Mouse (Mus musculus) MEL (cell line): ENCODE data around the gene Oas3. TPM values are rescaled to one million over a fixed set of nuclear protein-coding genes. Genes with fewer than 3 reads are reported as not detected.

ENCODE experiments used
- DNase-seq: peaks from one replicate; pipeline ENCODE4 v3.0.0; 2011; ENCODE audit warnings: low read depth, low spot score
- H3K27ac ChIP-seq: 2 replicates; pipeline ENCODE4 v1.5.1; 2012; ENCODE audit warnings: low read depth, mild to moderate bottlenecking, control low read depth, low read length, moderate library complexity; ENCODE audit not compliant: control insufficient read depth
- H3K27me3 ChIP-seq, 2 experiments: fragments of 150-350 bp in 1 of 2; sonication (generic) in 1 of 2; 2 replicates each; pipeline ENCODE4 v1.6.1; 2012; ENCODE audit warnings: low read length in 2 of 2, mild to moderate bottlenecking in 2 of 2, improper control_type of control experiment in 1 of 2, moderate library complexity in 1 of 2; ENCODE audit not compliant: insufficient read depth in 2 of 2, control insufficient read depth in 1 of 2
- H3K36me3 ChIP-seq, 2 experiments: 2 replicates each; pipeline ENCODE4 v1.6.1; 2012 to 2014; ENCODE audit warnings: low read length in 2 of 2, improper control_type of control experiment in 1 of 2, inconsistent platforms in 1 of 2, mild to moderate bottlenecking in 1 of 2; ENCODE audit not compliant: insufficient read depth in 2 of 2, control insufficient read depth in 1 of 2
- H3K4me1 ChIP-seq, 2 experiments: fragments of 150-350 bp in 1 of 2; sonication (generic) in 1 of 2; 2 replicates each; pipeline ENCODE4 v1.6.1; 2012; ENCODE audit warnings: low read length in 2 of 2, improper control_type of control experiment in 1 of 2, mild to moderate bottlenecking in 1 of 2; ENCODE audit not compliant: insufficient read depth in 2 of 2, control insufficient read depth in 1 of 2
- H3K4me3 ChIP-seq, 2 experiments: fragments of 150-350 bp in 1 of 2; sonication (generic) in 1 of 2; 2 replicates each; pipeline ENCODE4 v1.5.1; 2012; ENCODE audit warnings: low read depth in 2 of 2, low read length in 2 of 2, mild to moderate bottlenecking in 2 of 2, moderate library complexity in 2 of 2, control low read depth in 1 of 2, improper control_type of control experiment in 1 of 2; ENCODE audit not compliant: control insufficient read depth in 1 of 2, insufficient read depth in 1 of 2
- H3K79me2 ChIP-seq: 2 replicates; pipeline ENCODE4 v1.6.1; 2012; ENCODE audit warnings: mild to moderate bottlenecking, low read length, moderate library complexity; ENCODE audit not compliant: control insufficient read depth, poor library complexity, insufficient read depth
- H3K9ac ChIP-seq: 2 replicates; pipeline ENCODE4 v1.6.1; 2012; ENCODE audit warnings: low read depth, mild to moderate bottlenecking, control low read depth, low read length, moderate library complexity; ENCODE audit not compliant: control insufficient read depth, poor library complexity, severe bottlenecking
- H3K9me3 ChIP-seq: fragments of 150-350 bp; sonication (generic); replicated peaks from 2 replicates; pipeline ENCODE4 v1.6.1; 2012; ENCODE audit warnings: mild to moderate bottlenecking, low read length, improper control_type of control experiment, moderate library complexity; ENCODE audit not compliant: insufficient read depth
- CHD1 ChIP-seq: IDR thresholded peaks from 2 replicates; pipeline ENCODE4 v1.6.1; 2012; ENCODE audit warnings: low read depth, mild to moderate bottlenecking, inconsistent platforms, low read length, improper control_type of control experiment
- E2F4 ChIP-seq: IDR thresholded peaks from 2 replicates; pipeline ENCODE4 v1.6.1; 2011; ENCODE audit warnings: low read depth, low read length, improper control_type of control experiment, borderline replicate concordance
- EP300 ChIP-seq, 2 experiments: IDR thresholded peaks; 2 replicates each; pipeline ENCODE4 v1.6.1; 2011; ENCODE audit warnings: improper control_type of control experiment in 2 of 2, low read length in 2 of 2, low read depth in 1 of 2, mild to moderate bottlenecking in 1 of 2
- HCFC1 ChIP-seq: IDR thresholded peaks from 2 replicates; pipeline ENCODE4 v1.6.1; 2012; ENCODE audit warnings: low read depth, mild to moderate bottlenecking, inconsistent platforms, low read length, improper control_type of control experiment, moderate library complexity
- MAZ ChIP-seq: IDR thresholded peaks from 2 replicates; pipeline ENCODE4 v1.6.1; 2012; ENCODE audit warnings: low read depth, mild to moderate bottlenecking, inconsistent platforms, low read length, improper control_type of control experiment
- POLR2A ChIP-seq, 2 experiments: IDR thresholded peaks; 2 replicates each; pipeline ENCODE4 v1.6.1; 2011 to 2012; ENCODE audit warnings: low read length in 2 of 2, mild to moderate bottlenecking in 2 of 2, control low read depth in 1 of 2, improper control_type of control experiment in 1 of 2, low read depth in 1 of 2, moderate library complexity in 1 of 2; ENCODE audit not compliant: control insufficient read depth in 1 of 2, insufficient read depth in 1 of 2, poor library complexity in 1 of 2
- POLR2AphosphoS2 ChIP-seq: IDR thresholded peaks from 2 replicates; pipeline ENCODE4 v1.6.1; 2011; ENCODE audit warnings: low read length, improper control_type of control experiment
- TAL1 ChIP-seq: IDR thresholded peaks from 2 replicates; pipeline ENCODE4 v1.6.1; 2012; ENCODE audit warnings: mild to moderate bottlenecking, inconsistent platforms, low read length, moderate library complexity, mixed read lengths
- TBP ChIP-seq: IDR thresholded peaks from 2 replicates; pipeline ENCODE4 v1.8.0; 2011; ENCODE audit warnings: low read depth, low read length, improper control_type of control experiment
- TCF12 ChIP-seq: IDR thresholded peaks from 2 replicates; pipeline ENCODE4 v1.6.1; 2014; ENCODE audit warnings: low read depth, mild to moderate bottlenecking, inconsistent platforms, low read length, improper control_type of control experiment, moderate library complexity
- polyA plus RNA-seq, 2 experiments: library from polyadenylated mRNA; stranded (reverse) in 1 of 2; unstranded in 1 of 2; fragments of >175 nt in 1 of 2; fragments of >200 nt in 1 of 2; gene quantifications; 2 replicates each; pipeline versions ENCODE4 v1.2.1 to v1.2.4; 2012; ENCODE audit warnings: low replicate concordance in 2 of 2, low read depth in 1 of 2; ENCODE audit not compliant: insufficient read length in 2 of 2, insufficient read depth in 1 of 2, missing spikeins in 1 of 2
- total RNA-seq: library from RNA; depleted of rRNA; stranded (reverse); fragments of 300-350 nt; gene quantifications from 2 replicates; pipeline ENCODE4 v1.2.3, GENCODE M21; 2012; rRNA removed

Gene Oas3
- total and polyA plus RNA-seq, 3 experiments, result 1.9 to 4.0 TPM; not detected in 1

DNA sequence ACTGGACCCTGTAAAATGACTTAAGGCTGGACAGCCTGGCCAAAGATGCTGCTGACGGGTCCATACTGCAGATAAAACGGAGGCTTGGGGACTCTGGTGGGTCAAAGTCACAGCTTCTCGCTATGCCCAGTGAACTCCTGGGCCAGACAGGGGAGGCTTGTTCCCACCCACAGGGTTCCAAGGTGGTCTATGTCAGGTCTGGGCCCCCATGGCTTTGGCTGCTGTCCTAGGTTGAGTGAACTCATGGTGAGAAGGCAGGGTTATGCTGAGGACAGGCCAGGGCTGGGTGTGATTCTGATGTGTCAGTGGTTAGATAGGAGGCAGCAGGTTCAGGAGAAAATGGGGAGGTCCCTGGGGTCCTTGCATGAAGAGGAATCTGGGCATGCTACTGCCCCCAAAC is 73.8 kb downstream of the Oas3 start:
- no peaks in the 10 kb centered on the region for H3K79me2 ChIP-seq
- DNase-seq, result no peak
- H3K27ac ChIP-seq, result no peak overlapping the region
- H3K4me3 ChIP-seq, result no peak overlapping the region
- H3K9me3 ChIP-seq, result no peaks in the 10 kb centered on the region
- no peaks in the 10 kb centered on the region for H3K4me1 ChIP-seq
- H3K36me3 ChIP-seq, result no peaks in the 10 kb centered on the region
- H3K9ac ChIP-seq, result no peak overlapping the region
- TF ChIP-seq TCF12 (no peak), E2F4 (no peak), CHD1 (no peak), POLR2AphosphoS2 (no peak), TAL1 (no peak), TBP (no peak), HCFC1 (no peak), MAZ (no peak), POLR2A (IDR thresholded peaks at IDR 0.05; ENCODE audit: control insufficient read depth in 1 of 2, insufficient read depth in 1 of 2, low read depth in 1 of 2, low read length in 2 of 2, poor library complexity in 1 of 2) (no peak), EP300 (IDR thresholded peaks at IDR 0.05; ENCODE audit: low read depth in 1 of 2, low read length in 2 of 2) (no peak)
- H3K27me3 ChIP-seq, result no peaks in the 10 kb centered on the region

Other genes with a start within 250 kb of the Oas3 start
- gene Tpcn1, start 189.0 kb downstream of the Oas3 start, total RNA-seq, result 11.0 and 11.3 TPM in 2 replicates
- gene Tpcn1, start 189.0 kb downstream of the Oas3 start, polyA plus RNA-seq, result 10 to 100 TPM in 1 of 2 experiments, not detected in 1; 43.2 TPM
- gene Iqcd, start 188.6 kb downstream of the Oas3 start, total RNA-seq, result 0.62 and 1.1 TPM in 2 replicates
- gene Iqcd, start 188.6 kb downstream of the Oas3 start, polyA plus RNA-seq, result 1 to 10 TPM in 1 of 2 experiments, not detected in 1; 2.2 TPM
- 14.0 and 18.1 TPM in 2 replicates for gene Rita1, start 165.1 kb downstream of the Oas3 start, total RNA-seq
- gene Rita1, start 165.1 kb downstream of the Oas3 start, polyA plus RNA-seq, result 10 to 100 TPM in 1 of 2 experiments, not detected in 1; 22.1 TPM
- gene Ddx54, start 164.9 kb downstream of the Oas3 start, total RNA-seq, result 73.8 and 74.8 TPM in 2 replicates
- 10 to 100 TPM in 1 of 2 experiments, not detected in 1; 99.9 TPM for gene Ddx54, start 164.9 kb downstream of the Oas3 start, polyA plus RNA-seq
- not detected in 2 replicates for gene Cfap73, start 143.4 kb downstream of the Oas3 start, total RNA-seq
- gene Cfap73, start 143.4 kb downstream of the Oas3 start, polyA plus RNA-seq, result under 1 TPM in 1 of 2 experiments, not detected in 1; 0.25 TPM
- gene Rasal1, start 128.8 kb downstream of the Oas3 start, total RNA-seq, result 0.26 and 0.69 TPM in 2 replicates
- 1 to 10 TPM in 1 of 2 experiments, not detected in 1; 4.5 TPM for gene Rasal1, start 128.8 kb downstream of the Oas3 start, polyA plus RNA-seq
- gene Dtx1, start 65.7 kb downstream of the Oas3 start, total RNA-seq, result 0.12 and 0.13 TPM in 2 replicates
- under 1 TPM in 1 of 2 experiments, not detected in 1; 0.63 TPM for gene Dtx1, start 65.7 kb downstream of the Oas3 start, polyA plus RNA-seq
- gene Oas2, start 27.8 kb downstream of the Oas3 start, total RNA-seq, result 0.49 and 0.96 TPM in 2 replicates
- gene Oas2, start 27.8 kb downstream of the Oas3 start, polyA plus RNA-seq, result 1 to 10 TPM in 1 of 2 experiments, not detected in 1; 5.2 TPM
- gene Oas1e, start 17.9 kb upstream of the Oas3 start, total RNA-seq, result not detected in 2 replicates
- not detected for gene Oas1e, start 17.9 kb upstream of the Oas3 start, polyA plus RNA-seq
- gene Oas1c, start 34.9 kb upstream of the Oas3 start, total RNA-seq, result 0.65 and 0.85 TPM in 2 replicates
- gene Oas1c, start 34.9 kb upstream of the Oas3 start, polyA plus RNA-seq, result 1 to 10 TPM in 1 of 2 experiments, not detected in 1; 1.8 TPM
- gene Oas1f, start 69.7 kb upstream of the Oas3 start, total RNA-seq, result not detected in 2 replicates
- gene Oas1f, start 69.7 kb upstream of the Oas3 start, polyA plus RNA-seq, result not detected
- gene Oas1h, start 83.8 kb upstream of the Oas3 start, total RNA-seq, result not detected in 2 replicates
- gene Oas1h, start 83.8 kb upstream of the Oas3 start, polyA plus RNA-seq, result not detected
- gene Oas1g, start 110.0 kb upstream of the Oas3 start, total RNA-seq, result not detected in 2 replicates
- not detected for gene Oas1g, start 110.0 kb upstream of the Oas3 start, polyA plus RNA-seq
- 0.15 TPM in 1 of 2 replicates, not detected in the other for gene Oas1a, start 129.9 kb upstream of the Oas3 start, total RNA-seq
- gene Oas1a, start 129.9 kb upstream of the Oas3 start, polyA plus RNA-seq, result under 1 TPM in 1 of 2 experiments, not detected in 1; 0.17 TPM
- gene Oas1d, start 136.9 kb upstream of the Oas3 start, total RNA-seq, result not detected in 2 replicates
- not detected for gene Oas1d, start 136.9 kb upstream of the Oas3 start, polyA plus RNA-seq
- gene Rph3a, start 232.4 kb upstream of the Oas3 start, total RNA-seq, result not detected in 2 replicates
- not detected for gene Rph3a, start 232.4 kb upstream of the Oas3 start, polyA plus RNA-seq